Mouse (Mus musculus) forebrain, embryonic 14.5 days (tissue): ENCODE data around the gene Samd4b. TPM values are rescaled to one million over a fixed set of nuclear protein-coding genes. Genes with fewer than 3 reads are reported as not detected.

Source experiments
- ATAC-seq: fragments of 200-750 bp; cut with Nextera tagmentation; 2 replicates; pipeline ENCODE4 v1.8.0; 2017; ENCODE audit warnings: mild to moderate bottlenecking, moderate library complexity
- DNase-seq: peaks from one replicate; pipeline ENCODE4 v3.0.0-alpha.2; 2015; ENCODE audit warnings: low spot score
- H3K27ac ChIP-seq: fragments of 300-500 bp; sonication (generic); 2 replicates; pipeline ENCODE4 v1.5.1; 2014; ENCODE audit warnings: low read depth, mild to moderate bottlenecking, control low read depth, low read length, moderate library complexity
- H3K27me3 ChIP-seq: fragments of 300-500 bp; sonication (generic); replicated peaks from 2 replicates; pipeline ENCODE4 v1.6.1; 2014; ENCODE audit warnings: low read length, control low read depth, mixed read lengths; ENCODE audit not compliant: control insufficient read depth, insufficient read depth
- H3K36me3 ChIP-seq: fragments of 300-500 bp; sonication (generic); 2 replicates; pipeline ENCODE4 v1.6.1; 2014; ENCODE audit warnings: low read length, control low read depth; ENCODE audit not compliant: control insufficient read depth, insufficient read depth
- H3K4me1 ChIP-seq: fragments of 300-500 bp; sonication (generic); 2 replicates; pipeline ENCODE4 v1.6.1; 2014; ENCODE audit warnings: antibody characterized with exemption, low read length, control low read depth; ENCODE audit not compliant: control insufficient read depth, insufficient read depth
- H3K4me2 ChIP-seq: fragments of 300-500 bp; sonication (generic); 2 replicates; pipeline ENCODE4 v1.6.1; 2014; ENCODE audit warnings: mild to moderate bottlenecking, control low read depth, low read length
- H3K4me3 ChIP-seq: fragments of 300-500 bp; sonication (generic); 2 replicates; pipeline ENCODE4 v1.5.1; 2014; ENCODE audit warnings: low read depth, low read length, control low read depth
- H3K9ac ChIP-seq: fragments of 300-500 bp; sonication (generic); 2 replicates; pipeline ENCODE4 v1.6.1; 2014; ENCODE audit warnings: mild to moderate bottlenecking, low read length, control low read depth, moderate library complexity
- H3K9me3 ChIP-seq: fragments of 300-500 bp; sonication (generic); replicated peaks from 2 replicates; pipeline ENCODE4 v1.6.1; 2016; ENCODE audit warnings: low read length, control low read depth, mixed read lengths; ENCODE audit not compliant: control insufficient read depth
- WGBS: fragments of 180-500 bp; shearing (Covaris S2); extraction: QIAGEN DNeasy Blood & Tissue Kit; methylation state at CpG from one replicate; pipeline ENCODE4 v1.1.7; 2014; 5-methylcytosine and 5-hydroxymethylcytosine counted together
- polyA plus RNA-seq: library from polyadenylated mRNA; unstranded; fragments of >200 nt; fragmentation: Nextera tagmentation; extraction: Ambion mirVana; gene quantifications from 2 replicates; pipeline ENCODE4 v1.2.1, GENCODE M21; 2014

Gene Samd4b
- polyA plus RNA-seq, 1 experiment from 2014 or later = 20.1 TPM

DNA sequence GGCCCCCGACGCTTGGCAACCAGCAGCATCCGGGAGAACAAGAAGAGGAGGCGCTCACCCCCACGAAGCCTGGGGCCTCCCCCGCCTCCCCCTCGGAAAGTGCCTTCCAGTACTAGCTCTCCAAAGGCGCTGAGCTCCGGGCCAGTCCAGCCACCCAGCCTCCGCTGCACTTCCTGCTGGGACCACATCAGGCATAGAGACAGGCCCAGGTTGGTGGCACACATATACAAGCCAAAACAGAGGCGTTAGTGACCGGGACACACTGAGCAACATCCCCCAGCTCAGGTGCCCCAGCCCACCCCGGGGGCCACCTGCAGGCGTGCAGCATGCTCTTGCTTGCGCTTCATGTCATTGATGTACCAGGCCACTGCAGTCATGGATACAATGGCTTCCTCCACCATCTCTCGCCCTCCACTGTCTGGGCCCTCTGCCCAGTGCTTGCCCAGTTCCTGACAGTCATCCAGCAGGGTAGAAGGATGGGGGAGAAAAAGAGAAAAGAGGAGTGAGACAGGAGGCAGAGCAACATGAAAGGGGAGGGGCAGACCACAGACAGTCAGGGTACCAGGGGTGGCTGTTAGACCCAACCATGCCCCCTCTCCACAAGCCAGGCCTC lies 230.2 kb downstream of the Samd4b start:
- ATAC-seq = no peak
- Histone ChIP-seq H3K27ac (no peak overlapping the region), H3K36me3 (peaks cover 68% of the 10 kb centered on the region)

DNA sequence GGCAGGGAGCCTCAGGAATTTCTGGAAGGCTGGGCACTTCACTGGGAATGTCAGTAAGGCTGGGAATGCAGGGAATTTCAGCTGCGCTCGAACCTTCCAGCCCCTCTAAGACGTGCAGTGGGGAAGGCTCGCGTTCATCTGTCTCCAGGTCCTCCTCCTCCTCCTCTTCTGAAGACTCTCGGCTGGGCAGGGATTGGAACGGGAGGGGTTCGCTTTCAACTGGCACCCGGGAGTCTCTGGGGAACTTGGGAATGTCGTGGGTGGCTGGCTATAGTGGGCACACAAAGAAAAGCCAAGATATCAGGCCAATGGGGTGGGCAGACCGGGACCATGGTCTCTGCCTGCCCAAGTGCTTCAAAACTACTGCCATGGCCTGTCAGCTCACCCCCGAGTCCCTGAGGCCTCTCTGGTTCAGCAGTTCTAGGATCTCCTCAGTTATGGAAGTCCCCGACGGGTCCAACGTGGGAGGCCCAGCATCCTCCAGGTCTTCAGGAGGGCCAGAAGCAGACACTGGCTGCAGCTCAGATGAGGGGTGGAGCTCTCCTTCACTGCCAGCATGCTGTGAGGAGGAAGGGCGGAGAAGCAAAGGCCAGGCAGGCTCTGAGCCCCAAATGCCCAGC lies 235.4 kb downstream of the Samd4b start:
- Histone ChIP-seq H3K27me3 (no peaks in the 10 kb centered on the region), H3K27ac (no peak overlapping the region), H3K36me3 (peaks cover 82% of the 10 kb centered on the region), H3K4me1 (peaks cover 3% of the 10 kb centered on the region; the same call in 1 of the 2 replicates), H3K9ac (no peak overlapping the region), H3K4me2 (no peak overlapping the region), H3K4me3 (no peak overlapping the region), H3K9me3 (no peaks in the 10 kb centered on the region)
- WGBS = 91% methylated on average over 15 of the region's 16 CpGs
- DNase-seq (no peak), ATAC-seq (no peak)

More for the DNA sequence above, 230.2 kb downstream of the Samd4b start:
- no peak overlapping the region for H3K9ac ChIP-seq
- no peak overlapping the region for H3K4me3 ChIP-seq
- 91% methylated on average over 16 of the region's 16 CpGs for WGBS
- no peaks in the 10 kb centered on the region for H3K9me3 ChIP-seq
- H3K4me2 ChIP-seq = no peak overlapping the region
- peaks cover 11% of the 10 kb centered on the region for H3K4me1 ChIP-seq
- no peak for DNase-seq
- H3K27me3 ChIP-seq = no peaks in the 10 kb centered on the region

DNA sequence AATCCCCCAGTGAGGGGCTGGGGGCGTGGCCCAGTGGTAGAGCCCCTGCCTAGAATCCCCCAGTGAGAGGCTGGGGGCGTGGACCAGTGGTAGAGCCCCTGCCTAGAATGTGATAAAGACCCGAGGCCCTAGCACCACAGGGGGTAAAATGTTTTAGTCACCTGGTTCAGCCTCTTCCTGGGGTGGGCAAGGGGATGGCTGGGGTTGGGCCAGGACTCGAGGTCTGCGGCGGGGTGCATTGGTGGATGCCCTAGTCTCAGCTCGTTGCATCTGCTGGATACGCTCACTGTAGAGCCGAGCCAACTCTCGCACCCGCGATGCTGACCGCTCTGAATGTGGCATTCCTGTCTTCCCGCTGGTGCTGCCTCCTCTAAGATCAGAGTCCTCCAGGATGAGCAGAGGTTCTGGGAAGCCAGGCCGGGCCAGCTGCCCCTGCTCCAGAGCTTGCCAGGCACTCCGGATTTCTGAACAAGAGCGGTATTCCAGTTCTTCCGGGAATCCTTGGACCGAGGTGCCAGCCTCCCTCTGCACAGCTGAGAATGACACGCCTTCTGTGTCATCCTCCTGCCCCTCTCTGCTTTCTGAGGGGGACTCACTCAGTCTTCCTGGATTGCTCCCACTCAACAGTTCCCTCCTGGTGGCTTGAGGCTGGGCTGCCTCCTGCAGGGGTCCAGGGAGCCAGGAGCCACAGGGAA lies 236.2 kb downstream of the Samd4b start:
- H3K27me3 ChIP-seq = no peaks in the 10 kb centered on the region
- no peak for DNase-seq
- no peak overlapping the region for H3K4me2 ChIP-seq
- no peak overlapping the region for H3K4me3 ChIP-seq
- WGBS = 96% methylated on average over 20 of the region's 20 CpGs
- H3K9ac ChIP-seq = no peak overlapping the region
- H3K27ac ChIP-seq = no peak overlapping the region
- H3K9me3 ChIP-seq = no peaks in the 10 kb centered on the region
- H3K36me3 ChIP-seq = peaks cover 75% of the 10 kb centered on the region
- H3K4me1 ChIP-seq = peaks cover 3% of the 10 kb centered on the region; the same call in 1 of the 2 replicates
- no peak for ATAC-seq

DNA sequence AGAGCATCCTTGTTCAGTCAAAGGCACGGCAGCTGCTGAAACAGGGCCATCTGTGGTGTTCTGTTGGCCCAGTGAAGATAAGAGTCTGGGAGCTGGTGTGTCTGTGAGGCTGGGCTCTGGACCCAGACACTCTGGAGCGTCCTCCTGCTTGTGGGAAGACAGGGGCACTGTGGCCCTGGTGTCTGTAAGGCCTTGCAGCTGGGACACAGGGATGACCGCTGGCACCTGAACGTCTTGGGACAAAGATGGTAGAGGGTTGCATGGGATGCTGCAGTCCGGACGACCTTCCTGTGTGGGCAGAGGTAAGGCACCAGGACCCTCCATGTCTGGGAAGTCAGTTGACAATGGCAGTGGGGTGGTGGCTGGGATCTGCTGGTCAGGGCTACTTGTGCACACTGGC lies 237.7 kb downstream of the Samd4b start:
- ATAC-seq (no peak), DNase-seq (no peak)
- Histone ChIP-seq H3K4me3 (no peak overlapping the region), H3K4me1 (peaks cover 3% of the 10 kb centered on the region; the same call in 1 of the 2 replicates), H3K4me2 (no peak overlapping the region), H3K36me3 (peaks cover 61% of the 10 kb centered on the region), H3K9me3 (no peaks in the 10 kb centered on the region), H3K27ac (no peak overlapping the region), H3K9ac (no peak overlapping the region), H3K27me3 (no peaks in the 10 kb centered on the region)
- WGBS = 90% methylated on average over 6 of the region's 6 CpGs

DNA sequence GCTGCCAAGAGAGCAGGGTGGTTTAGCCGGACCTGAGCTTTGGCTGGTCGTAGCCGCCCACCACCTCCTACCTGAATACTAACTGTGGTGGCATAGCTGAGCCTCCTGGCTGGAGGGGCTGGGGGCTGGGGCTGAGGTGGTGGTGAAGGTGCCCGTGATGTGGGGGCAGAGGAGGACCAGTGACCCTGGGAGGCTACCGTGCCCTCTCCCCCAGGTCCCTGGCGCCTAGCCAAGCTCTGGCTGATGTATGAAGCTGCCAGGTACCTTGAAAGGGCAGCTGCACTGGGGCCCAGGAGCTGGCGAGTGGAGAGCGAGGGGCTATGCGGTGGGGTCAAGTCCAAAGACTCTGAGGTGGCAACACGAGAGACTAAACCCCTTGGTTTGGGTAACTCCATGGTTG lies 238.1 kb downstream of the Samd4b start:
- Histone ChIP-seq H3K36me3 (peaks cover 61% of the 10 kb centered on the region), H3K4me1 (peaks cover 3% of the 10 kb centered on the region; the same call in 1 of the 2 replicates), H3K4me2 (no peak overlapping the region), H3K27ac (no peak overlapping the region), H3K27me3 (no peaks in the 10 kb centered on the region), H3K4me3 (no peak overlapping the region), H3K9me3 (no peaks in the 10 kb centered on the region), H3K9ac (no peak overlapping the region)
- 88% methylated on average over 10 of the region's 10 CpGs for WGBS
- ATAC-seq (no peak), DNase-seq (no peak)

DNA sequence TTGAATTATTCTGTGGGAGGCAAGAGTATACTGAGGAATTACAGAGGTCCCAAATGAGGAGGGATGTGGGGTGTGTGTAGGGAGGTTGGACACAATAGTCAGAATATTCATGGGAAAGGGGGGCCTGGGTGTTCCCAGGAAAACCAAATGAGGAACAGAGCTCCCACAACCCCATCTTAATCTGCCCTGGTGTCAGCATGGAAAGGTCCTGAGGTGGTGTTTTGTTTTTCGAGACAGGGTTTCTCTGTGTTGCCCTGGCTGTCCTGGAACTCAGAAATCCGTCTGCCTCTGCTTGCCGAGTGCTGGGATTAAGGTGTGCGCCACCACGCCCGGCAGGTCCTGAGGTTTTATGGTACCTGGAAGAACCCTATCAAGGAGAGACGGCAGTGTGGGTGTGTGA lies 239.5 kb downstream of the Samd4b start:
- Histone ChIP-seq H3K9me3 (no peaks in the 10 kb centered on the region), H3K36me3 (peaks cover 61% of the 10 kb centered on the region), H3K27me3 (no peaks in the 10 kb centered on the region), H3K4me3 (no peak overlapping the region), H3K4me1 (peaks cover 3% of the 10 kb centered on the region; the same call in 1 of the 2 replicates), H3K4me2 (no peak overlapping the region), H3K27ac (no peak overlapping the region), H3K9ac (no peak overlapping the region)
- DNase-seq (no peak), ATAC-seq (no peak)
- 42% methylated on average over 7 of the region's 7 CpGs for WGBS

DNA sequence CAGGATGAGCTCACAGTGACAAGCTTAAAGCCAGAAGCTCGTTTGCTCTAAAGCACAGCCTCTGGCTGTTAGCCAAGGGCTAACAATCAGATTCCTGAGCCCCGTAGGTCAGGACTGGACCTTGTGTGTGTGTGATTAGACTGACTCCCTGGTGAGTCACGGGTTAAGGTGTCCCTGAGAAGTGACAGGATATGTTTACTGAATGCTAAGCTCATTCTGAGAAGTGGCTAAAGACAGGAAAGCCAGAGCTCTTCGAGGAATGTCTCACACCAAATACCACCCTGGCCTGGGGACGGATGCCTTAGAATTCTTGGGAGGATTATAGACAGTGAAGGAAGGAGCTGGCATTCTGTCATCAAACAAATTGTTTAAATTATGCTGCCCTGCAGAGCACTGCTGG lies 240.0 kb downstream of the Samd4b start:
- H3K4me2 ChIP-seq = no peak overlapping the region

DNA sequence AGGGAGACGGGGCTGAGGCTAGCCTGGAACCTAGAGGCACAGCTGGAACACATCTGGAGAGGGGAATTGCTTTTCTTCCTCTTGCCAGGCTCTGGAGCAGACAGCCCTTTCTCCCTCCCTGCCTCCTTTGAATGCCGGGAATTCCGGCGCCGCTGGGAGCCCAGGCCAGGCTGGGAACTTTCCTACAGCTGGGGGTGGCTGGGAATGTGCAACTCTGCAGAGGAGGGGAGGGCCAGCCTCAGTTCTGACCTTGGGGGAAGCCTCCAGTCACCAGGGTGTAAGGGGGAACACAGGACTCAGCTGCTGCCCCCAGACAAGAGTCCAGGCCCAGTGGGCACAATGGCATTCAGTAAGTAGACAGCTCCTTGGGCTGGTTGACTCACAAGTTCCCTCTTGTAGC lies 241.0 kb downstream of the Samd4b start:
- ATAC-seq = no peak
- Histone ChIP-seq H3K4me2 (no peak overlapping the region), H3K9ac (no peak overlapping the region), H3K36me3 (peaks cover 64% of the 10 kb centered on the region), H3K27me3 (no peaks in the 10 kb centered on the region), H3K4me3 (no peak overlapping the region), H3K4me1 (peaks cover 3% of the 10 kb centered on the region; the same call in 1 of the 2 replicates), H3K9me3 (no peaks in the 10 kb centered on the region), H3K27ac (no peak overlapping the region)
- DNase-seq = no peak
- WGBS = under 1% methylated on average over 5 of the region's 5 CpGs

More for the DNA sequence above, 240.0 kb downstream of the Samd4b start:
- peaks cover 64% of the 10 kb centered on the region for H3K36me3 ChIP-seq
- H3K4me1 ChIP-seq = peaks cover 3% of the 10 kb centered on the region; the same call in 1 of the 2 replicates
- H3K9me3 ChIP-seq = no peaks in the 10 kb centered on the region
- no peak overlapping the region for H3K4me3 ChIP-seq
- ATAC-seq = 0 out of 2 replicates have a peak, but pooled peaks have one; percentile 24
- H3K27me3 ChIP-seq = no peaks in the 10 kb centered on the region
- peak overlapping the region; percentile 38 for H3K9ac ChIP-seq
- peak overlapping the region; percentile 30 for H3K27ac ChIP-seq
- DNase-seq = peak; percentile 32
- WGBS = 0% methylated on average over 5 of the region's 5 CpGs

DNA sequence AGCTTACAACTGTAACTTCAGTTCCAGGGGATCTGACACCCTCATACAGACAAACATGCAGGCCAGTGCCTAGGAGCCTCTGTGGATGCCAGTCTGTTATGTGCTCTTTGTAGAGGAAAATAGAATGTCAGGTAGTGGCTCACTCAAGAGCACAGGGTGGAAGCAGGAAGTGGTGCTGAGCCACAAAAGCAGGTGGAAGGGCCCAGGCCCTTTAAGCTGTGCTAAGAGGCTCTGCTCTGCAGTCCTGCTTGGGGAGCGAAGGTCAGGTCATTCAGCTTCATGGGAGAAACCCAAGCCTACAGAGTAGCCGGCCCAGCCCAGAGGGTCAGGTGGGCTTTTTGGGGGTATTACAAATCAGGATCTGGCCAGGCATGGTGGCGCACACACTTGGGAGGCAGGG lies 242.7 kb downstream of the Samd4b start:
- Histone ChIP-seq H3K4me1 (peaks cover 9% of the 10 kb centered on the region), H3K4me2 (no peak overlapping the region), H3K9ac (no peak overlapping the region), H3K9me3 (no peaks in the 10 kb centered on the region), H3K27me3 (no peaks in the 10 kb centered on the region), H3K27ac (no peak overlapping the region), H3K4me3 (no peak overlapping the region), H3K36me3 (peaks cover 47% of the 10 kb centered on the region)
- ATAC-seq (no peak), DNase-seq (no peak)
- WGBS = 89% methylated on average over 3 of the region's 3 CpGs
